Mouse (Mus musculus) lung, postnatal 0 days (tissue): ENCODE measurements around the gene Il17rb. TPM values are rescaled to one million over a fixed set of nuclear protein-coding genes. Genes with fewer than 3 reads are reported as not detected.

Experiments used
- ATAC-seq: fragments of 200-750 bp; cut with Nextera tagmentation; 2 replicates; pipeline ENCODE4 v1.8.0; 2017; ENCODE audit warnings: moderate library complexity
- DNase-seq: peaks from one replicate; pipeline ENCODE4 v3.0.0-alpha.2; 2016; ENCODE audit warnings: low spot score
- H3K27ac ChIP-seq: fragments of 300-500 bp; sonication (generic); 2 replicates; pipeline ENCODE4 v1.5.1; 2014; ENCODE audit warnings: antibody characterized with exemption, mild to moderate bottlenecking, low read length, mixed read lengths
- H3K27me3 ChIP-seq: fragments of 300-500 bp; sonication (generic); replicated peaks from 2 replicates; pipeline ENCODE4 v1.6.1; 2014; ENCODE audit warnings: low read length, mixed read lengths; ENCODE audit not compliant: insufficient read depth
- H3K36me3 ChIP-seq: fragments of 300-500 bp; sonication (generic); 2 replicates; pipeline ENCODE4 v1.6.1; 2014; ENCODE audit warnings: low read length, mixed read lengths; ENCODE audit not compliant: insufficient read depth
- H3K4me1 ChIP-seq: fragments of 300-500 bp; sonication (generic); 2 replicates; pipeline ENCODE4 v1.6.1; 2014; ENCODE audit warnings: antibody characterized with exemption, low read depth, low read length, mixed read lengths; ENCODE audit not compliant: insufficient read depth
- H3K4me2 ChIP-seq: fragments of 300-500 bp; sonication (generic); replicated peaks from 2 replicates; pipeline ENCODE4 v1.6.1; 2014; ENCODE audit warnings: low read depth, mild to moderate bottlenecking, low read length, moderate library complexity, mixed read lengths
- H3K4me3 ChIP-seq: fragments of 300-500 bp; sonication (generic); 2 replicates; pipeline ENCODE4 v1.5.1; 2014; ENCODE audit warnings: low read depth, low read length
- H3K9ac ChIP-seq: fragments of 300-500 bp; sonication (generic); replicated peaks from 2 replicates; pipeline ENCODE4 v1.6.1; 2014; ENCODE audit warnings: low read depth, mild to moderate bottlenecking
- H3K9me3 ChIP-seq: fragments of 300-500 bp; sonication (generic); 2 replicates; pipeline ENCODE4 v1.6.1; 2016; ENCODE audit warnings: low read length, mixed read lengths
- CTCF ChIP-seq: IDR thresholded peaks from 2 replicates; pipeline ENCODE4 v1.5.1; 2016; ENCODE audit warnings: antibody characterized with exemption, mild to moderate bottlenecking
- EP300 ChIP-seq: IDR thresholded peaks from 2 replicates; pipeline ENCODE4 v1.6.1; 2016; ENCODE audit warnings: antibody characterized with exemption, mild to moderate bottlenecking, control low read depth
- WGBS: fragments of 180-500 bp; shearing (Covaris S2); extraction: QIAGEN DNeasy Blood & Tissue Kit; methylation state at CpG from one replicate; pipeline ENCODE4 v1.1.7; 2014; 5-methylcytosine and 5-hydroxymethylcytosine counted together
- polyA plus RNA-seq: library from polyadenylated mRNA; unstranded; fragments of >200 nt; fragmentation: Nextera tagmentation; extraction: Ambion mirVana; gene quantifications from 2 replicates; pipeline ENCODE4 v1.2.1, GENCODE M21; 2015

The Il17rb gene
- polyA plus RNA-seq, 1 experiment from 2014 or later = 0.31 TPM

- ATAC-seq = no peak
- no peak for DNase-seq
- Histone ChIP-seq H3K27ac (no peak overlapping the region), H3K36me3 (peaks cover 30% of the 10 kb centered on the region; the same call in 1 of the 2 replicates), H3K4me1 (peaks cover 11% of the 10 kb centered on the region; the same call in 1 of the 2 replicates), H3K4me3 (no peak overlapping the region), H3K9me3 (no peaks in the 10 kb centered on the region), H3K27me3 (no peaks in the 10 kb centered on the region), H3K9ac (no peak overlapping the region), H3K4me2 (no peak overlapping the region)
- TF ChIP-seq EP300 (no peak), CTCF (no peak)
- 69% methylated on average over 5 of the region's 5 CpGs for WGBS
Measured at GRCm38 (mm10) chr14:29971993-29972392, 36.7 kb downstream of the Il17rb start.

GRCm38 (mm10) chr14:29971446-29971845 lies 37.2 kb downstream of the Il17rb start:
- Histone ChIP-seq H3K4me1 (peaks cover 11% of the 10 kb centered on the region; the same call in 1 of the 2 replicates), H3K4me3 (no peak overlapping the region), H3K4me2 (no peak overlapping the region), H3K9me3 (no peaks in the 10 kb centered on the region), H3K27me3 (no peaks in the 10 kb centered on the region), H3K27ac (no peak overlapping the region), H3K36me3 (peaks cover 30% of the 10 kb centered on the region; the same call in 1 of the 2 replicates), H3K9ac (no peak overlapping the region)
- DNase-seq (no peak), ATAC-seq (no peak)
- TF ChIP-seq EP300 = no peak
- TF ChIP-seq CTCF = no peak
- 90% methylated on average over 7 of the region's 7 CpGs for WGBS

GRCm38 (mm10) chr14:29968075-29968821 lies 40.4 kb downstream of the Il17rb start, which contains the start of gene Selenok:
Gene Selenok, plus strand, starts transcription at chr14:29968308.
- peak; percentile 100 for ATAC-seq
- under 1% methylated on average over 49 of the region's 49 CpGs for WGBS
- H3K4me1 ChIP-seq = peaks cover 11% of the 10 kb centered on the region; the same call in 1 of the 2 replicates
- peak; percentile 100 for DNase-seq
- TF ChIP-seq CTCF (no peak), EP300 (peak; percentile 89)
- H3K27ac ChIP-seq = peak within 1 kb of the TSS; percentile 88
- H3K36me3 ChIP-seq = peaks cover 20% of the 10 kb centered on the region; the same call in 1 of the 2 replicates
- no peaks in the 10 kb centered on the region for H3K9me3 ChIP-seq
- no peaks in the 10 kb centered on the region for H3K27me3 ChIP-seq
- peak within 1 kb of the TSS; percentile 93 for H3K9ac ChIP-seq
- H3K4me3 ChIP-seq = peak within 1 kb of the TSS; percentile 87
- peak within 1 kb of the TSS; percentile 61 for H3K4me2 ChIP-seq

- no peak for ATAC-seq
- no peaks in the 10 kb centered on the region for H3K27me3 ChIP-seq
- peak overlapping the region; percentile 37 for H3K9ac ChIP-seq
- peaks cover 11% of the 10 kb centered on the region; the same call in 1 of the 2 replicates for H3K4me1 ChIP-seq
- peak overlapping the region; percentile 88 for H3K27ac ChIP-seq
- H3K4me2 ChIP-seq = peak overlapping the region; percentile 50
- peak overlapping the region; percentile 87 for H3K4me3 ChIP-seq
- DNase-seq = no peak
- 59% methylated on average over 7 of the region's 7 CpGs for WGBS
- H3K9me3 ChIP-seq = no peaks in the 10 kb centered on the region
- TF ChIP-seq EP300 = no peak
- TF ChIP-seq CTCF = no peak
- H3K36me3 ChIP-seq = peaks cover 14% of the 10 kb centered on the region; the same call in 1 of the 2 replicates
Measured at GRCm38 (mm10) chr14:29967611-29968010, 41.1 kb downstream of the Il17rb start.

- ATAC-seq (no peak), DNase-seq (no peak)
- Histone ChIP-seq H3K27me3 (no peaks in the 10 kb centered on the region), H3K4me2 (no peak overlapping the region), H3K9me3 (no peaks in the 10 kb centered on the region), H3K27ac (no peak overlapping the region), H3K4me1 (no peaks in the 10 kb centered on the region), H3K36me3 (no peaks in the 10 kb centered on the region), H3K4me3 (no peak overlapping the region), H3K9ac (no peak overlapping the region)
- TF ChIP-seq CTCF (no peak), EP300 (no peak)
Measured at GRCm38 (mm10) chr14:29957393-29957792, 51.3 kb downstream of the Il17rb start.

DNA sequence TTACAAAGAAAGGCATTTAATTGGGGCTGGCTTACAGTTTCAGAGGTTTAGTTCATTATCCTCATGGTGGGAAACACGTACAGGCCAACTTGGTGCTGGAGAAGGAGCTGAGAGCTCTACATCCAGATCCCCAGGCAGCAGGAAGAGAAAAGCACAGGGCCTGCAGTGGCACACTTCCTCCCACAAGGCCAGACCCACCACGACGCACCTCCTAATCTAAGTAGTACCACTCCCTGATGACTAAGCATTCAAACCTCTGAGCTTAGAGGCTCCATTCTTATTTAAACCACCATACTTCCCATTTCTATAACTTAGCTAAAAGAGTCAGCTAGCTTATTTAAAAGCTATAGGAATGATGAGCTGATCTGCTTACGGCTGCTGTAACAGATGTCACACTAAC lies 57.9 kb downstream of the Il17rb start:
- no peak for DNase-seq
- TF ChIP-seq EP300 (no peak), CTCF (no peak)
- H3K36me3 ChIP-seq = no peaks in the 10 kb centered on the region

More for the DNA sequence above, 57.9 kb downstream of the Il17rb start:
- H3K9me3 ChIP-seq = no peaks in the 10 kb centered on the region
- no peak overlapping the region for H3K4me3 ChIP-seq
- H3K4me1 ChIP-seq = no peaks in the 10 kb centered on the region
- H3K9ac ChIP-seq = no peak overlapping the region
- ATAC-seq = no peak
- H3K27ac ChIP-seq = no peak overlapping the region
- whole genome bisulfite sequencing = 67% methylated on average over 4 of the region's 4 CpGs
- no peaks in the 10 kb centered on the region for H3K27me3 ChIP-seq
- no peak overlapping the region for H3K4me2 ChIP-seq
